In genomic region chr11:13584726-13585125, GRCm38 (mm10) we compare ENCODE assay signal across 18 mouse cellular contexts.
"Had no signal": no experiment of that assay in that cellular context is flagged by ENCODE, and none has a peak within 500 bp of the region (broad histone marks: within the 10 kb centered on the region; RNA-seq: fewer than 3 reads in every experiment).

No protein-coding gene starts in this region.

- DNase-seq: gastrocnemius, adult 2 months; gastrocnemius, postnatal 10 days; gastrocnemius, postnatal 25 days; heart, adult 18-20 months; heart, postnatal 10 days; heart, postnatal 4 days; kidney, adult 18-20 months; kidney, adult 8-10 months; kidney, postnatal 10 days; kidney, postnatal 36 days; layer of hippocampus, adult 9-11 months; layer of hippocampus, postnatal 36 days had no signal

- ATAC-seq: forebrain, embryonic 16.5 days; hindbrain, embryonic 16.5 days; inflammation-experienced regulatory T-cells, adult 6 months; intestine, embryonic 15.5 days; intestine, postnatal 0 days; liver, embryonic 12.5 days had no signal
